Mouse (Mus musculus) frontal cortex, adult 2 months (tissue): ENCODE measurements at regions not wholly inside any gene's neighbourhood (a gene's known extent, or its start where the extent isn't known, plus 50 kb on each side); places are given as distances from the start of the nearest gene placed in this dataset.

ENCODE experiments used
- DNase-seq, 2 experiments: peaks; one replicate each; pipeline ENCODE4 v3.0.0; 2022; ENCODE audit warnings: low spot score in 1 of 2; ENCODE audit errors: extremely low spot score in 1 of 2

- DNase-seq: no peak
Measured at GRCm38 (mm10) chr4:37566226-37566625, 614.7 kb upstream of the Lingo2 start.

DNA sequence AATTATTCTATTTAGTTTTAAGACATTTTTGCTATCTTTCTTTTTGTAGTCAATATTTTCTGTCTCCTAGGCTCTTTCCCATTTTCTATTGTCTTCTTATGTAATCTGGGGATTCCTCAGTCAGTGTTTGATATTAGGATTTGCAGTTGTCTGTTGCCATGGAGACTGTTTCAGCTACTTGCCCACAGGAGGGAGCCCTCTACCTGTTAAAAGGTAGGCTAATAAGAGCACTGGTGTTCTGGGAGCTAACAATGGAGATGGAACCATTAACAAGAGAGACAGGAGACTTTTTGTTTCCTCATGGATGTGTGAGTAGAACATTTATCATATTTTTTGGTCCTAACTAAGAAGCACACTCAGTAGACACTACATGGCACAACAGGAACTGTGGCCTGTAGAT, 608.7 kb upstream of the Lingo2 start:
- DNase-seq: peak in 1 of 2 experiments; percentile 32

GRCm38 (mm10) chr4:37546001-37546400, 594.5 kb upstream of the Lingo2 start:
- peak; percentile 39 to 66 for DNase-seq

- DNase-seq: no peak
Measured at GRCm38 (mm10) chr4:37507732-37508131, 556.2 kb upstream of the Lingo2 start.
